Mouse (Mus musculus): ENCODE measurements around the gene Erbb3. TPM values are rescaled to one million over a fixed set of nuclear protein-coding genes. Genes with fewer than 3 reads are reported as not detected.
A peak's percentile ranks its signal among the peaks of the same experiment; 100 is the strongest.
"Not testable (repeated sequence)": the region's sequence is repeated elsewhere in the genome, so short reads cannot be mapped to it uniquely, and the experiment has no call there.

Erbb3 gene
- 3.0 and 3.5 TPM in 2 replicates for polyA plus RNA-seq (2015; fragmentation: Nextera tagmentation; extraction: Ambion mirVana)

DNA sequence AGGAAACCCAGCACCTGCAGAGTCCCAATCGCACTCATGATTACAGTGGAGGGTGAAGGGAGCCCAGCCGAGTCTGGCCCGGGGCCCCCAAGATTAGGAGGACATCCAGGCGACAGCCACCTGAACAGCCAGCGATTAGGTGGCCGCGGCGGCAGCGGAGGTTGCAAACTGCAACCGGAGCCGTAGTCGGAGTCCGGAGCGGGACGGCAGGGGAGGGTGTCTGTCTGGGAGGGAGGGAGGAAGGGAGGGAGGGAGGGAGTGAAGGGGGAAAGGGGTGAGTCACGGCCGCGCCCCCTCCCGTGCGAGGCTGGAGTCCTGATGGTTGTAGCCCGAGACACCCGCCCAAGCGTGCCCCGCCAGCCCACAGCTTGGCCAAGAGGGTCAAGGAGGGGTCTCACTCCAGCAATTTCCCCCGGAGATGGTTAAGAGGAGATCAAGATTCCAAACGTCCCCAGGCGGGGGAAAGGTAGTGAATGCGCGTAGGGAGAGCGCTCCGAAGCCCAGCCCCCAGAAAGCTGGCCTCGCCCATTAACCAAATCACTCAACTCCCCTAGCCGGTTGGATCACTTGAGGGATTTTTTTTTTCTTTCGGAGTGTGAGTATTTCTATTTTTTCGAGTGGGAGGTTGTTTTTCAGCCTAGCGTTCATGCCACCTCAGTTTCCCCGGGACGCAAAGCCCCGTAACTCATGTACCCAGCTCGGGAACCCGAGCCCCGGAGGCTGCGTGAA, at the start of gene Erbb3:
Gene Erbb3, minus strand, starts transcription at position 189 of the 729 bp plus-strand sequence.
- 0% methylated on average over 43 of the region's 43 CpGs for WGBS
- ATAC-seq (ENCODE audit: low FRiP score), result peak; percentile 55

DNA sequence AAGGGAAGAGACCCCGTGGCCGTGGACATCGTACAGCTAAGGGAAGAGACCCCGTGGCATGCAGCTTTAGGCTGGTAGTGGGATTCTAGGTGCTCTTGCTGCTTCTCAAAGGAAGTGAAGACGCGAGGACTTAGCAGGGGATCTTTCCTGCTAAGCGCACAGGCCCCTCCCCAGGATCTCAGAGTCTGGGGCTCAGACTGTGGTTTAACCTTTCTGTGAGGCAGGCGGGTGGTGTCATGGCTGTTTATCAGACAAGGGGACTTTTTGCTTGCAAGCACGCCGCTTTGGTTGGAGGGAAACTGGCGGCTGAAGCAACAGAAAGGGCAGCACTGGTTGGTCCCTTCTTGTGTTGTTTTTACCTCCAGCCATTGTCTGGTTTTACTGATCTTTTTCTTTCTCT, 47.6 kb upstream of the Erbb3 start:
- H3K27me3 ChIP-seq, result no peaks in the 10 kb centered on the region
- peak overlapping the region; percentile 33 for H3K4me2 ChIP-seq
- H3K27ac ChIP-seq, result no peak overlapping the region
- no peak for ATAC-seq (ENCODE audit: low FRiP score)
- peaks cover 86% of the 10 kb centered on the region for H3K36me3 ChIP-seq
- WGBS, result 11% methylated on average over 11 of the region's 11 CpGs
- peaks cover 13% of the 10 kb centered on the region for H3K4me1 ChIP-seq (replicated peaks)
- no peaks in the 10 kb centered on the region for H3K9me3 ChIP-seq
- H3K9ac ChIP-seq, result peak overlapping the region; percentile 11; the same call in 1 of the 2 replicates
- no peak overlapping the region for H3K4me3 ChIP-seq

More for the DNA sequence above, at the start of gene Erbb3:
- H3K4me1 ChIP-seq (replicated peaks), result peaks cover 19% of the 10 kb centered on the region
- H3K4me2 ChIP-seq, result peak within 1 kb of the TSS; percentile 95
- H3K9me3 ChIP-seq, result no peaks in the 10 kb centered on the region
- H3K36me3 ChIP-seq, result no peaks in the 10 kb centered on the region
- peak within 1 kb of the TSS; percentile 18; the same call in 1 of the 2 replicates for H3K27ac ChIP-seq
- peak within 1 kb of the TSS; percentile 62 for H3K4me3 ChIP-seq
- peaks cover 67% of the 10 kb centered on the region for H3K27me3 ChIP-seq
- H3K9ac ChIP-seq, result peak within 1 kb of the TSS; percentile 69

DNA sequence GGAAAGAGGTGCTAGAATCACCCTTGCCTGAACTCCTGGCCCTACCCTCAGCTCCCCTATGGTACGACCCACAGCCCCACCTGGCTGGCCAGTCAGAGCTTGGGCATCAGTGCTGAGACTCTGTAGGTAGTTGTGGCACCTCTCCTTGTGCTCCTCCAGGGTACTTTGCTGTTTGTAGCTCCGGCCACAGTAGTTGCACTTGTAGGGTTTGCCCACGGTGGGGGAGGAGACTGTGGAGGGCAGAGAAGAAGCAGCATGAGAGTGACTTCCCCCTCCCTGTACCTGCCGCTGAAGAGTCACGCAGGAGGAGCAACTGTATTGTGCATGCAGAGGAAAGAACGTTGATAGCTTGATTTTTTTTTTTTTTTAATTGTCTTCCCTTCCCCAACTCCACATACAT, 47.1 kb upstream of the Erbb3 start:
- 54% methylated on average over 6 of the region's 6 CpGs for WGBS
- no peak for ATAC-seq (ENCODE audit: low FRiP score)
- H3K36me3 ChIP-seq, result peaks cover 82% of the 10 kb centered on the region
- no peaks in the 10 kb centered on the region for H3K9me3 ChIP-seq
- no peak overlapping the region for H3K9ac ChIP-seq
- no peaks in the 10 kb centered on the region for H3K27me3 ChIP-seq
- no peak overlapping the region for H3K27ac ChIP-seq
- peaks cover 9% of the 10 kb centered on the region for H3K4me1 ChIP-seq (replicated peaks)
- peak overlapping the region; percentile 33 for H3K4me2 ChIP-seq
- H3K4me3 ChIP-seq, result no peak overlapping the region

DNA sequence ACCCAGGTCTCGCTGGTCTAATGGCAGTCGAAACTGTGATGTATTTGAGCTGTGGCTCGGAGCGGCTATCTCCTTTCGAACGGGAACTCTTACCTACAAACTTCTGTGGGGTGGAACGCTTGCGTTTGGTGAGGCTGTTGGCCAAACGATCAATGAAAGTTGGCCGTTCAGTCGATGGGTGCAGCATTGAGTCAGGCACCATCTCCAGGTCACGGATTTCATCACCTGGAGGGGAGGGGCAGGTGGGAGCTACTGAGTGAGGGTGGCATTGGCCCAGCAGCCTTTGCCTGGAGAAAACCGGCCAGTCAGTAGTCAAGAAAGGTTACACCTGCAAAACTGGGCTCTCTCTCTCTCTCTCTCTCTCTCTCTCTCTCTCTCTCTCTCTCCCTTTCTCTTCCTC, 46.2 kb upstream of the Erbb3 start:
- H3K4me3 ChIP-seq, result no peak overlapping the region
- peaks cover 74% of the 10 kb centered on the region for H3K36me3 ChIP-seq
- no peak overlapping the region for H3K4me2 ChIP-seq
- H3K9ac ChIP-seq, result no peak overlapping the region
- H3K4me1 ChIP-seq (replicated peaks), result peaks cover 9% of the 10 kb centered on the region
- H3K9me3 ChIP-seq, result no peaks in the 10 kb centered on the region
- WGBS, result 95% methylated on average over 13 of the region's 13 CpGs
- no peak overlapping the region for H3K27ac ChIP-seq
- ATAC-seq (ENCODE audit: low FRiP score), result no peak
- no peaks in the 10 kb centered on the region for H3K27me3 ChIP-seq

GRCm38 (mm10) chr10:128631571-128631970, 42.1 kb upstream of the Erbb3 start:
- no peak overlapping the region for H3K27ac ChIP-seq
- H3K4me3 ChIP-seq, result no peak overlapping the region
- H3K36me3 ChIP-seq, result peaks cover 42% of the 10 kb centered on the region
- no peaks in the 10 kb centered on the region for H3K27me3 ChIP-seq
- WGBS, result 25% methylated on average over 6 of the region's 6 CpGs
- no peak overlapping the region for H3K4me2 ChIP-seq
- no peak for ATAC-seq (ENCODE audit: low FRiP score)
- no peak overlapping the region for H3K9ac ChIP-seq
- no peaks in the 10 kb centered on the region for H3K4me1 ChIP-seq (replicated peaks)
- no peaks in the 10 kb centered on the region for H3K9me3 ChIP-seq

DNA sequence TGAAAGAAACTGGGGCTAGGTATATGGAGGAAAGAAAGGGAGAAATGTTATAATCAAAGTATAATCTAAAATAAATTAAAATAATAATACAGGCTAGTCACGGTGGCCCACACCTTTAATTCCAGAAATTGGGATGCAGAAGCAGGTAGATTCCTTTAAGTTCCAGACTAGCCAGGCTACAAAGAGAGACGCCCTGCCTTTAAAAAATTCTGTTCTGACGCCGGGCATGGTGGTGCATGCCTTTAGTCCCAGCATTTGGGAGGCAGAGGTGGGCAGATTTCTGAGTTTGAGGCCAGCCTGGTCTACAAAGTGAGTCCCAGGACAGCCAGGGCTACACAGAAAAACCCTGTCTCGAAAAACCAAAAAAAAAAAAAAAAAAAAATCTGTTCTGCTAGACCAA, 40.9 kb upstream of the Erbb3 start:
- H3K36me3 ChIP-seq, result peaks cover 30% of the 10 kb centered on the region
- H3K27ac ChIP-seq; H3K4me1 ChIP-seq (replicated peaks); H3K9me3 ChIP-seq; ATAC-seq (ENCODE audit: low FRiP score); H3K9ac ChIP-seq; H3K4me2 ChIP-seq; H3K4me3 ChIP-seq; H3K27me3 ChIP-seq: not testable (repeated sequence)
- WGBS, result 89% methylated on average over 5 of the region's 5 CpGs

DNA sequence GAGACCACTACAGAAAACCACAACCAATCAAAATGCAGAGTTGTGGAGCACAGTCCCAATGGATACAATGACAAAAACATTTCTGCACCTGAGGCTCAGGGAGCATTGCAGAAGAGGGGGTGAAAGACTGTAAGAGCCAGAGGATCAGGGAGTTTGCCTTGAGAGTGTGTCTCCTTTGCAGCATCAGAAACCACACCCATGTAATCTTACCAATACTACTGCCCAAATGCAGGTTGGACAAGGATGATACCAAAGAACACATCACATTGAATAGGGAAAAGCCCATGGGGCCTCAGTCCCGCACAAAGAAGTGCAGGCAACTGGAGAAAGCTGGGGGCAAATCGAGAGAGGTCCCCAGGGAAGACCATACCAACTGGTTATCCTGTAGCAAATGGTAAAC, 40.3 kb upstream of the Erbb3 start:
- ATAC-seq (ENCODE audit: low FRiP score), result no peak
- H3K27me3 ChIP-seq, result no peaks in the 10 kb centered on the region
- H3K4me3 ChIP-seq, result no peak overlapping the region
- H3K36me3 ChIP-seq, result peaks cover 28% of the 10 kb centered on the region
- peaks cover 11% of the 10 kb centered on the region for H3K4me1 ChIP-seq (replicated peaks)
- H3K27ac ChIP-seq, result no peak overlapping the region
- H3K9me3 ChIP-seq, result no peaks in the 10 kb centered on the region
- H3K9ac ChIP-seq, result no peak overlapping the region
- 67% methylated on average over 2 of the region's 2 CpGs for WGBS
- no peak overlapping the region for H3K4me2 ChIP-seq

DNA sequence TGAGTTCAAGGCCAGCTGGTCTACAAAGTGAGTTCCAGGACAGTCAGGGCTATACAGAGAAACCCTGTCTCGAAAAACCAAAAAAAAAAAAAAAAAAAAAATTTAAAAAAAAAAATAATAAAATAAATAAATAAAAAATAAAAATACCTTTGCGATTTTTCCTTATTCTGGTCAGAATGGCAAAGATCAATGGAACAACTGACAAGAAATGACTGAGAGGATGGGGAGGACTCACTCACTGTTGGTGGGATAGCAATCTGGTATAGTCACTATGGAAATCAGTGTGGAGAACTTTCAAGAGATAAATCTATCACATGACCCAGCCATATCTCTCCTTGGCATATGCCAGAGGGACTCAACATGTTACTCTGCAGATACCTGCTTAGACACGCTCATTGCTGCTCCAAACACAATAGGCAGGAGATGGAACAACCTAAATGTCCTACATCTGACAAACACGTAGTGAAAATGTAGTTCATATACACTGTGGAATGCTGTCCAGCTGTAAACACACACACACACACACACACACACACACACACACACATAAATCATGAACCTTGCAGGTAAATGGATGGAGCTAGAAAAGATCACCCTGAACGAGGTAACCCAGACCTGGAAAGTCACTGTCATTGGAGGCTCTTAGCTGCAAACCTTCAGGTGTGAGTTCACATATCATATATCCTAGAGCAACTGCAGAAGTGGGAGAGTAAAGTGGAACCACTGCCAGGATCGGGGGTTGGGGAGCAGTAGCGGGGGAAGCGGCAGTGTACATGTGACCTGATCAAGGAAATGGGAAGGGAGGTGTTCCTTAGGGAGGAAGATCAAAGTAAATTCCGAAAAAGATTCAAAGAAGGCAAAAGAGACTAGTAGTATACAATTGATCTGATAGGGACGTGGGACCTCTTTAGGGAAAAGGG, 38.2 kb upstream of the Erbb3 start:
- WGBS, result 91% methylated on average over 10 of the region's 10 CpGs
- ATAC-seq (ENCODE audit: low FRiP score), result no peak
- Histone ChIP-seq H3K4me2 (no peak overlapping the region), H3K9ac (no peak overlapping the region), H3K9me3 (no peaks in the 10 kb centered on the region), H3K4me3 (no peak overlapping the region), H3K27ac (no peak overlapping the region; the same call in 1 of the 2 replicates), H3K36me3 (peaks cover 28% of the 10 kb centered on the region), H3K4me1 (replicated peaks) (peaks cover 12% of the 10 kb centered on the region), H3K27me3 (no peaks in the 10 kb centered on the region)

GRCm38 (mm10) chr10:128626311-128627310, 37.2 kb upstream of the Erbb3 start, which contains the start of gene Rps26:
Rps26 (minus strand) TSS chr10:128626747.
- Histone ChIP-seq H3K27ac (peak within 1 kb of the TSS; percentile 85), H3K27me3 (no peaks in the 10 kb centered on the region), H3K9ac (peak within 1 kb of the TSS; percentile 94), H3K4me1 (replicated peaks) (peaks cover 12% of the 10 kb centered on the region), H3K4me2 (peak within 1 kb of the TSS; percentile 93), H3K36me3 (peaks cover 29% of the 10 kb centered on the region), H3K9me3 (no peaks in the 10 kb centered on the region), H3K4me3 (peak within 1 kb of the TSS; percentile 84)
- peak; percentile 97 for ATAC-seq (ENCODE audit: low FRiP score)
- WGBS, result under 1% methylated on average over 40 of the region's 40 CpGs

- ATAC-seq (ENCODE audit: low FRiP score), result no peak
- peak overlapping the region; percentile 83; the same call in 1 of the 2 replicates for H3K27ac ChIP-seq
- H3K36me3 ChIP-seq, result peaks cover 29% of the 10 kb centered on the region
- H3K9me3 ChIP-seq, result no peaks in the 10 kb centered on the region
- H3K4me2 ChIP-seq, result peak overlapping the region; percentile 93
- H3K4me3 ChIP-seq, result peak overlapping the region; percentile 84
- H3K4me1 ChIP-seq (replicated peaks), result peaks cover 12% of the 10 kb centered on the region
- WGBS, result 49% methylated on average over 7 of the region's 7 CpGs
- peak overlapping the region; percentile 94 for H3K9ac ChIP-seq
- H3K27me3 ChIP-seq, result no peaks in the 10 kb centered on the region
These were observed 35.9 kb upstream of the Erbb3 start for GRCm38 (mm10) chr10:128625287-128625894.

DNA sequence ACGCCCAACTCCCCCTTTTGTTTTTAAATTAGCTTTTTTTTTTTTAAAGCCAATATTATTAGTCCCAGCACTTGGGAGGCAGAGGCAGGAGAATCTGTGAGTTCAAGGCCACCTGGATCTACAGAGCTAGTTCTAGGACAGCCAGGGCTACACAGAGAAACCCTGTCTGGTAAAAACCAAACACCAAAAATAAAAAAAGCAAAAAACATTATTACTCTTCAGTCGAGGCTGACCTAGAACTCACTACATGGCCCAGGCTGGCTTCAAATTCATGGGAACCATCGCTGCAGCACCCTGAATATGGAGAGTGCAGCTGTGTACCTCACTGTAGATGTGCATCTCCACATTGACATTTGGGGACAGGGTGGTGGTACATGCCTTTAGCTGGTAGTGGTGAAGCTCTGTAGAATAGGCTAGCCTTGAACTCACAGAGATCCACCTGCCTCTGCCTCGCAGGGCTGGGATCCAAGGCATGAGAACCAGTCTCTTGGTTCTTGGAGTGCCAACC, 33.7 kb upstream of the Erbb3 start:
- WGBS, result 88% methylated on average over 4 of the region's 4 CpGs
- H3K27ac ChIP-seq; H3K4me3 ChIP-seq; H3K4me2 ChIP-seq; H3K9ac ChIP-seq; H3K27me3 ChIP-seq; H3K9me3 ChIP-seq; ATAC-seq (ENCODE audit: low FRiP score): not testable (repeated sequence)
- Histone ChIP-seq H3K36me3 (peaks cover 29% of the 10 kb centered on the region), H3K4me1 (replicated peaks) (peaks cover 12% of the 10 kb centered on the region)
